Mouse (Mus musculus) neural tube, embryonic 15.5 days (tissue): Measurements from ENCODE around the gene H2-Ob. TPM values are rescaled to one million over a fixed set of nuclear protein-coding genes. Genes with fewer than 3 reads are reported as not detected.
"Not testable (repeated sequence)": the region's sequence is repeated elsewhere in the genome, so short reads cannot be mapped to it uniquely, and the experiment has no call there.

ENCODE experiments used
- ATAC-seq: fragments of 200-750 bp; cut with Nextera tagmentation; 2 replicates; pipeline ENCODE4 v1.8.0; 2017; ENCODE audit warnings: mild to moderate bottlenecking, moderate TSS enrichment, moderate library complexity; ENCODE audit not compliant: low FRiP score
- H3K27ac ChIP-seq: fragments of 300-500 bp; sonication (generic); replicated peaks from 2 replicates; pipeline ENCODE4 v1.5.1; 2015; ENCODE audit warnings: mild to moderate bottlenecking, inconsistent platforms
- H3K27me3 ChIP-seq: fragments of 300-500 bp; sonication (generic); replicated peaks from 2 replicates; pipeline ENCODE4 v1.6.1; 2015; ENCODE audit warnings: inconsistent platforms
- H3K36me3 ChIP-seq: fragments of 300-500 bp; sonication (generic); 2 replicates; pipeline ENCODE4 v1.6.1; 2015; ENCODE audit warnings: inconsistent platforms
- H3K4me1 ChIP-seq: fragments of 300-500 bp; sonication (generic); 2 replicates; pipeline ENCODE4 v1.6.1; 2015; ENCODE audit warnings: inconsistent platforms
- H3K4me2 ChIP-seq: fragments of 300-500 bp; sonication (generic); 2 replicates; pipeline ENCODE4 v1.6.1; 2015; ENCODE audit warnings: inconsistent platforms, mild to moderate bottlenecking, moderate library complexity
- H3K4me3 ChIP-seq: fragments of 300-500 bp; sonication (generic); replicated peaks from 2 replicates; pipeline ENCODE4 v1.5.1; 2015; ENCODE audit warnings: mild to moderate bottlenecking, inconsistent platforms
- H3K9ac ChIP-seq: fragments of 300-500 bp; sonication (generic); replicated peaks from 2 replicates; pipeline ENCODE4 v1.6.1; 2015; ENCODE audit warnings: mild to moderate bottlenecking, inconsistent platforms
- H3K9me3 ChIP-seq: fragments of 300-500 bp; sonication (generic); replicated peaks from 2 replicates; pipeline ENCODE4 v1.6.1; 2016; ENCODE audit warnings: inconsistent platforms
- WGBS: fragments of 180-500 bp; shearing (Covaris S2); methylation state at CpG from one replicate; pipeline ENCODE4 v1.1.7; 2015; ENCODE audit warnings: mixed read lengths; 5-methylcytosine and 5-hydroxymethylcytosine counted together
- polyA plus RNA-seq: library from polyadenylated mRNA; unstranded; fragments of >200 nt; fragmentation: Nextera tagmentation; extraction: Ambion mirVana; gene quantifications from 2 replicates; pipeline ENCODE4 v1.2.1, GENCODE M21; 2015

The H2-Ob gene
- polyA plus RNA-seq, 1 experiment from 2014 or later = 0.08 TPM

DNA sequence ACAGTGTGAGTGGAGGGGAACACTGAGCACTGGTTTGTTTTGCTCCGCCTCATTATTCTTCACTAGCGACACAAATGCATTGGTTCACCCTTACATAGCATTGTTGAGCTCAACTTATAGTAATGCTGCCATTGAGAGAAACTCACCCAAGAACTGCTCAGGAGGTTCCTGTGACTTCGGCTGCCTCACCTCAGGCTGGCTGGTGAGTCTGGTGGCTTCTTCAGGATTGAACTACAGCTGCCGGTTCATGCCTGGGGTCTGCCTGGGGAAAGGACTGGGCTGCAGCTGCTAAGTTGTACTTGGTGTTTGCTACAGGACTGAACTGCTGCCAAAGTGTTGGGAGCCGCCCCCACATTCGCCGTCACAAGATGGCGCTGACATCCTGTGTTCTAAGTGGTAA, 13.3 kb upstream of the H2-Ob start:
- no peak for ATAC-seq
- 95% methylated on average over 8 of the region's 8 CpGs for WGBS
- H3K4me2 ChIP-seq = no peak overlapping the region
- no peaks in the 10 kb centered on the region for H3K36me3 ChIP-seq
- H3K27me3 ChIP-seq = no peaks in the 10 kb centered on the region
- H3K4me1 ChIP-seq = no peaks in the 10 kb centered on the region
- no peaks in the 10 kb centered on the region for H3K9me3 ChIP-seq
- H3K9ac ChIP-seq = no peak overlapping the region
- H3K27ac ChIP-seq = no peak overlapping the region
- no peak overlapping the region for H3K4me3 ChIP-seq

DNA sequence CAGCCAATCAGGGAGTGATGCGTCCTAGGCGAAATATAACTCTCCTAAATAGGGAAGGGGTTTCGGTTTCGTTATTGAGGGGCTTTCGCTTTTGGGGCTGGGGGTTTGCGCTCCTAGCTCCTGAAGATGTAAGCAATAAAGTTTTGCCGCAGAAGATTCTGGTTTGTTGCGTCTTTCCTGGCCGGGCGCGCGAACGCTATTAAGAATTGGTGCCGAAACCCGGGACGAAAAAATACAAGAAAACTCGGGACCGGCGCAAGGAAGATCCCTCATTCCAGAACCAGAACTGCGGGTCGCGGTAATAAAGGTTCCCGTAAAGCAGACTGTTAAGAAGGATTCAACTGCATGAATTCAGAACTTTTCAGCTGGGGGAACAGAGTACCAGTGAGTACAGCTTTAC, 12.8 kb upstream of the H2-Ob start:
- not testable (repeated sequence) for ATAC-seq, H3K9ac ChIP-seq, H3K27me3 ChIP-seq, H3K9me3 ChIP-seq, H3K27ac ChIP-seq, H3K4me3 ChIP-seq, H3K4me1 ChIP-seq, H3K36me3 ChIP-seq, H3K4me2 ChIP-seq
- 96% methylated on average over 14 of the region's 23 CpGs for WGBS

GRCm38 (mm10) chr17:34230971-34231370, 7.7 kb upstream of the H2-Ob start:
- not testable (repeated sequence) for H3K4me1 ChIP-seq

DNA sequence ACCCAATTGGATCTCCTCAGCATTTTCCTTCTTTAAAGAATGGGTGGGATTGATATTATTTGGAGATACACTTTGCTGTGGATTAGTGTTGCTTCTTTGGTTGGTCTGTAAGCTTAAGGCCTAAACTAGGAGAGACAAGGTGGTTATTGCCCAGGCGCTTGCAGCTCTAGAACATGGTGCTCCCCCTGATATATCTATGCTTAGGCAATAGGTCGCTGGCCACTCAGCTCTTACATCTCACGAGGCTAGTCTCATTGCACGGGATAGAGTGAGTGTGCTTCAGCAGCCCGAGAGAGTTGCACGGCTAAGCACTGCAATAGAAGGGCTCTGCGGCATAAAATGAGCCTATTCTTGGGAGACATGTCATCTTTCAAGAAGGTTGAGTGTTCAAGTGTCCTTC, 6.7 kb upstream of the H2-Ob start:
- not testable (repeated sequence) for H3K27ac ChIP-seq, H3K4me3 ChIP-seq, H3K4me1 ChIP-seq, H3K9me3 ChIP-seq, H3K9ac ChIP-seq, H3K27me3 ChIP-seq, H3K36me3 ChIP-seq, H3K4me2 ChIP-seq, ATAC-seq
- WGBS = 78% methylated on average over 6 of the region's 7 CpGs

More at GRCm38 (mm10) chr17:34230971-34231370, 7.7 kb upstream of the H2-Ob start:
- H3K9me3 ChIP-seq, H3K27ac ChIP-seq, H3K4me2 ChIP-seq, H3K27me3 ChIP-seq, H3K9ac ChIP-seq, ATAC-seq, H3K4me3 ChIP-seq, H3K36me3 ChIP-seq: not testable (repeated sequence)
- WGBS = 98% methylated on average over 9 of the region's 9 CpGs

GRCm38 (mm10) chr17:34234926-34235325, 3.8 kb upstream of the H2-Ob start:
- Histone ChIP-seq H3K4me2 (no peak overlapping the region), H3K4me1 (no peaks in the 10 kb centered on the region), H3K9ac (no peak overlapping the region), H3K4me3 (no peak overlapping the region), H3K9me3 (no peaks in the 10 kb centered on the region), H3K27me3 (no peaks in the 10 kb centered on the region), H3K27ac (no peak overlapping the region), H3K36me3 (no peaks in the 10 kb centered on the region)
- WGBS = 57% methylated on average over 9 of the region's 9 CpGs
- ATAC-seq = no peak; the same call in 1 of the 2 replicates

DNA sequence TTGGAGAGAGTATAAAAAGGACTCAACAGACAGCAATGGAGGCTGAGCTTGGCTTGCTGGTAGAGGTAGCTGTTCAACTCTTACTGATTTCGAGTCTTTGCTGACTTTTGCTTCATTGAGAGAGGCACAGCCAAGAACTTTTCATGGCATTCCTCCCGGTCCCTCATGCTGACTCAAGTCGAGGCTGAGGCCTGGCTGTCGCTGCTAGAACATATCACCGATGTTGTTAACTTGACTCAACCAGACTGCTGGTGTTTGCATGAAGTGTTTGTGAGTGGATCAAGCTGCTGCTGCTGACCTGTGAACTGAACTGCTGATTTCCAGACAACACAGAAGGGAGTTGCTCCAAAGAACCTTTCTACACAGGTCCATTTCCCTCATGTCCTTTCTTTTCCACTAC, 2.0 kb upstream of the H2-Ob start:
- Histone ChIP-seq H3K4me1 (no peaks in the 10 kb centered on the region), H3K9ac (no peak overlapping the region), H3K27ac (no peak overlapping the region), H3K9me3 (no peaks in the 10 kb centered on the region; the same call in 1 of the 2 replicates), H3K4me2 (no peak overlapping the region), H3K36me3 (no peaks in the 10 kb centered on the region), H3K27me3 (no peaks in the 10 kb centered on the region), H3K4me3 (no peak overlapping the region)
- 87% methylated on average over 5 of the region's 5 CpGs for WGBS
- no peak for ATAC-seq

- H3K27me3 ChIP-seq = no peaks in the 10 kb centered on the region
- no peaks in the 10 kb centered on the region; the same call in 1 of the 2 replicates for H3K9me3 ChIP-seq
- no peak for ATAC-seq
- no peak overlapping the region for H3K4me2 ChIP-seq
- no peak overlapping the region for H3K27ac ChIP-seq
- H3K9ac ChIP-seq = no peak overlapping the region
- no peak overlapping the region for H3K4me3 ChIP-seq
- 82% methylated on average over 3 of the region's 3 CpGs for WGBS
- H3K4me1 ChIP-seq = no peaks in the 10 kb centered on the region
- H3K36me3 ChIP-seq = no peaks in the 10 kb centered on the region
Observed at GRCm38 (mm10) chr17:34237741-34238140, 962 bp upstream of the H2-Ob start.

GRCm38 (mm10) chr17:34239601-34240041, 918 bp downstream of the H2-Ob start:
- no peaks in the 10 kb centered on the region for H3K27me3 ChIP-seq
- no peaks in the 10 kb centered on the region; the same call in 1 of the 2 replicates for H3K9me3 ChIP-seq
- 69% methylated on average over 10 of the region's 10 CpGs for WGBS
- no peaks in the 10 kb centered on the region for H3K36me3 ChIP-seq
- H3K27ac ChIP-seq = no peak overlapping the region
- H3K9ac ChIP-seq = no peak overlapping the region
- H3K4me2 ChIP-seq = no peak overlapping the region
- no peaks in the 10 kb centered on the region for H3K4me1 ChIP-seq
- H3K4me3 ChIP-seq = no peak overlapping the region
- ATAC-seq = no peak

- no peak overlapping the region for H3K4me3 ChIP-seq
- H3K9ac ChIP-seq = no peak overlapping the region
- H3K36me3 ChIP-seq = no peaks in the 10 kb centered on the region
- H3K4me1 ChIP-seq = no peaks in the 10 kb centered on the region
- 73% methylated on average over 3 of the region's 3 CpGs for WGBS
- H3K27ac ChIP-seq = no peak overlapping the region
- no peaks in the 10 kb centered on the region for H3K27me3 ChIP-seq
- H3K4me2 ChIP-seq = no peak overlapping the region
- no peak for ATAC-seq
- no peaks in the 10 kb centered on the region; the same call in 1 of the 2 replicates for H3K9me3 ChIP-seq
Observed at GRCm38 (mm10) chr17:34240366-34240765, 1.7 kb downstream of the H2-Ob start.

DNA sequence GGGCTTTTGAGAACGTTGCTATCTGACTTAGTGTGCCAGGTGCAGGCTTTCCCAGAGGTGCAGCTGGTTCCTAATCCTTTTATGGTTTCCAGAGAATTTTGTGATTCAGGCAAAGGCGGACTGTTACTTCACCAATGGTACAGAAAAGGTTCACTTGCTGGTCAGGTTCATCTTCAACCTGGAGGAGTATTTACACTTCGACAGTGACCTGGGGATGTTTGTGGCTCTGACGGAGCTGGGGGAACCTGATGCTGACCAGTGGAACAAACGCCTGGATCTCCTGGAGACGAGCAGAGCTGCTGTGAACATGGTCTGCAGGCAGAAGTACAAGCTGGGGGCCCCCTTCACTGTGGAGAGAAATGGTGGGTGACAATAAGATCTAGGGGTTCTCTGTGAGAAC, 2.2 kb downstream of the H2-Ob start:
- ATAC-seq = no peak
- no peak overlapping the region for H3K4me2 ChIP-seq
- no peaks in the 10 kb centered on the region; the same call in 1 of the 2 replicates for H3K9me3 ChIP-seq
- 84% methylated on average over 6 of the region's 6 CpGs for WGBS
- H3K9ac ChIP-seq = no peak overlapping the region
- no peaks in the 10 kb centered on the region for H3K27me3 ChIP-seq
- no peak overlapping the region for H3K4me3 ChIP-seq
- no peaks in the 10 kb centered on the region for H3K4me1 ChIP-seq
- H3K27ac ChIP-seq = no peak overlapping the region
- H3K36me3 ChIP-seq = no peaks in the 10 kb centered on the region

DNA sequence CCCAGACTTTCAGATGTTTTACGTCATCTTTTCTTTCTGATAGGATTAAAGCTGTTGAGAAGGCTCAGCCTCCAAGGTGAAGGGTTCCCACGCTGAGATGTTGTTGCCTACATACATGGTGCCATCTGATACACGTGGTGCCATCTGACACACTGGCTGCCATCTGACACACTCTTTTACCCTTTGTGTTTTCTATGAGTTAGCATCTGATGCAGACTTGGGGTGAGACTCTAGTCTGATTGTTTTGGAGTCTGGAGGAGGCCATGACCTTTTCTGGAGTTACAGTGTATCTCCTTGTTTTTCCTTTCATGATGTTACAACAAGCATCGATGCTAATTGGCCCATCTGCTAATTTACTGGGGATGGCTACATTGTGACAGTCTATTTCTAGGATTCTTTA, 6.0 kb downstream of the H2-Ob start:
- Histone ChIP-seq H3K4me3 (no peak overlapping the region), H3K4me2 (no peak overlapping the region), H3K36me3 (no peaks in the 10 kb centered on the region), H3K27me3 (no peaks in the 10 kb centered on the region), H3K27ac (no peak overlapping the region), H3K9me3 (no peaks in the 10 kb centered on the region; the same call in 1 of the 2 replicates), H3K4me1 (no peaks in the 10 kb centered on the region), H3K9ac (no peak overlapping the region)
- ATAC-seq = no peak
- WGBS = 80% methylated on average over 4 of the region's 4 CpGs

DNA sequence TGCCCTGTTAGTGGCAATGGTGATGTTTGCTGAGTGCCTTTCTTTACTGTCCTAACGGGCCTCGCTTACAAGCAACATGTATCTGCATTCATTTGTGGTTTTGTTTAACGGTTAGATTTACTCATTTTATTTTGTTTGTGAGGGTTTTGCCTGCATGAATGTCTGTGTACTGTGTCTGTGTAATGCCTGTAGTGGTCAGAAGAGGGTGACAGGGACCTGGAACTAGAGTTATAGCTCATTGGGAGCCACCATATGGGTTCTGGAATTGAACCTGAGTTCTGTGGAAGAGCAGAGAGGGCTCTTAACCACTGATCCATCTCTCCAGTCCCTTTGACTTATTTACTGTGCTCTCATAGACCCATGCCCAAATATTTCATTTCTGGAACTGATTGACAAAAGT, 8.3 kb downstream of the H2-Ob start:
- Histone ChIP-seq H3K9ac (no peak overlapping the region), H3K36me3 (no peaks in the 10 kb centered on the region), H3K4me1 (no peaks in the 10 kb centered on the region), H3K27ac (no peak overlapping the region), H3K4me2 (no peak overlapping the region), H3K27me3 (no peaks in the 10 kb centered on the region), H3K4me3 (no peak overlapping the region), H3K9me3 (no peaks in the 10 kb centered on the region; the same call in 1 of the 2 replicates)
- no peak for ATAC-seq
- 94% methylated on average over 3 of the region's 3 CpGs for WGBS

DNA sequence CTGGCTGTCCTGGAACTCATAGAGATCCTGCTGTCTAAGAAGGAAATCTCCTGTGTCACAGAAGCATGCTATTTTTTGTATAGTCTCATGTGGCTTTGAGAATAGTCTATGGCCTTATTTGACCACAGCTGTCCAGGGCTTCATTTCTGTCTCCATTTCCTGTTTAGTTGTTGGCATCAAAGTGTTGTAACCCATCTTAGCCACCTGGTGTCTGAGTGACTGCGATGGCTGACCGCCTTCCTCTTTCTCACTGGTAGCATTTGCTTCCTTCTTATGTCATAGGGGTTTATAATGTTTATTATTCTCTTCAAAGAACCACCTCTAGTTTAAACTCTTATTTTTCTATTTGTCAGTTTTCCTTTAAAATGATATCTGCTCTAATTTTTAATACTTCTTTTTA, 10.1 kb downstream of the H2-Ob start:
- ATAC-seq = no peak
- no peak overlapping the region for H3K4me2 ChIP-seq
- 61% methylated on average over 2 of the region's 2 CpGs for WGBS
- H3K4me1 ChIP-seq = no peaks in the 10 kb centered on the region
- H3K27me3 ChIP-seq = no peaks in the 10 kb centered on the region
- no peak overlapping the region for H3K27ac ChIP-seq
- H3K9me3 ChIP-seq = no peaks in the 10 kb centered on the region
- no peaks in the 10 kb centered on the region for H3K36me3 ChIP-seq
- H3K9ac ChIP-seq = no peak overlapping the region
- H3K4me3 ChIP-seq = no peak overlapping the region
